Mouse (Mus musculus): ENCODE data around the gene Cacul1. TPM values are rescaled to one million over a fixed set of nuclear protein-coding genes. Genes with fewer than 3 reads are reported as not detected.

Gene Cacul1
- total RNA-seq (2014; rRNA removed) (28.1 and 38.2 TPM in 2 replicates), polyA plus RNA-seq (2012; rRNA removed) (12.1 and 12.2 TPM in 2 replicates)

DNA sequence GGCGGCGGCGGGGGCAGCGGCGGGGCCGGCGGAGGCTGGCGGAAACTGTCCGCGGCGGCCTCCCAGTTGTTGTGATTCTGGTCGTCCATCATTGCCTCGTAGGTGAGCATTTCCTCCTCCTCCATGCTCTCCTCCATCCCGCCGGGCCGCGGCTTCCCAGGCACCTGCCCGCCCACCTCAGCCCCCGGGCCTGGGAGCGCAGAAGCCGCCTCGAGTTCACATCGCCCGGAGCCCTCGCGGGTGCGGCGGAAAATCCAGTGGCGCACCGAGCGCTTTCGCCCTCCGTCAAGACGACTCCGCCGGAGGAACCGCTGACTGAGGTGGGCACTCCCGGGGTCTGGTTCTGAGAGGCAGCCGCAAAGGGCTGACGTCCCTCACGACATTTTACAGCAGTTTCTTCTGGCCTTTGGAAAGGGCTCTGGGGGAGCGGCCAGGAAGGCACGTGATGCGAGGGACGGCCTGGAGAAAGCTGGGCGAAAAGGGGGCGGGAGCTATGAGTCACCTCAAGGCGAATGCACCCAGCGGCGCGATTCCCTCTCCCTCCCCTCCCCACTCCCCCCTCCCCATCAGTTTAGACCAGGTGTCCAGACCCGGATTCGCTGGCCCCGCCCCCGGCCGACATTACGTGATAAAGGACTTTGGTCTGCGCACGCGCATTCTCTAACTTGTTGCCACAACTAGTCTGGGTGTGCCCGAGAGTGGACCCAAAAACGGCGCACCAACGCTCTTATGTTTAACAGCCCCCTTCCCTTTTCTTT is at the start of gene Cacul1:
Gene Cacul1 (minus strand): TSS at position 444 of the 758 bp plus-strand sequence.
- under 1% methylated on average over 64 of the region's 64 CpGs for WGBS
- Histone ChIP-seq H3K4me1 (ENCODE audit: control insufficient read depth, insufficient read depth, low read length) (peaks cover 22% of the 10 kb centered on the region), H3K9ac (ENCODE audit: low read depth, low read length) (peak within 1 kb of the TSS; percentile 92), H3K79me2 (ENCODE audit: control insufficient read depth, insufficient read depth, low read length) (peaks cover 16% of the 10 kb centered on the region), H3K36me3 (ENCODE audit: control insufficient read depth, insufficient read depth, low read length) (no peaks in the 10 kb centered on the region; the same call in 1 of the 2 replicates), H3K27ac (replicated peaks; ENCODE audit: insufficient read depth, low read depth, low read length) (peak within 1 kb of the TSS; percentile 100), H3K4me3 (ENCODE audit: insufficient read depth, low read depth, low read length) (peak within 1 kb of the TSS; percentile 81), H3K27me3 (ENCODE audit: control insufficient read depth, insufficient read depth, low read length) (no peaks in the 10 kb centered on the region)
- peak; percentile 96 for DNase-seq (ENCODE audit: extremely low read depth, low read depth, low spot score)
- TF ChIP-seq CTCF (IDR thresholded peaks at IDR 0.05; ENCODE audit: low read depth, low read length) = no peak
- TF ChIP-seq POLR2A (IDR thresholded peaks at IDR 0.05; ENCODE audit: extremely low read depth, insufficient read depth, low read length) = peak; percentile 84; the same call in 1 of the 2 replicates

- no peak overlapping the region for H3K27ac ChIP-seq (replicated peaks; ENCODE audit: insufficient read depth, low read depth, low read length)
- 60% methylated on average over 4 of the region's 4 CpGs for WGBS
- no peaks in the 10 kb centered on the region for H3K79me2 ChIP-seq (ENCODE audit: control insufficient read depth, insufficient read depth, low read length)
- TF ChIP-seq CTCF (IDR thresholded peaks at IDR 0.05; ENCODE audit: low read depth, low read length) = no peak
- no peak for TF ChIP-seq POLR2A (IDR thresholded peaks at IDR 0.05; ENCODE audit: extremely low read depth, insufficient read depth, low read length)
- H3K4me3 ChIP-seq (ENCODE audit: insufficient read depth, low read depth, low read length) = no peak overlapping the region
- no peak overlapping the region for H3K9ac ChIP-seq (ENCODE audit: low read depth, low read length)
- no peaks in the 10 kb centered on the region for H3K4me1 ChIP-seq (ENCODE audit: control insufficient read depth, insufficient read depth, low read length)
- H3K36me3 ChIP-seq (ENCODE audit: control insufficient read depth, insufficient read depth, low read length) = no peaks in the 10 kb centered on the region
- no peak for DNase-seq (ENCODE audit: extremely low read depth, low read depth, low spot score)
- no peaks in the 10 kb centered on the region for H3K27me3 ChIP-seq (ENCODE audit: control insufficient read depth, insufficient read depth, low read length)
Measured at GRCm38 (mm10) chr19:60619420-60619819, 38.6 kb upstream of the Cacul1 start.

DNA sequence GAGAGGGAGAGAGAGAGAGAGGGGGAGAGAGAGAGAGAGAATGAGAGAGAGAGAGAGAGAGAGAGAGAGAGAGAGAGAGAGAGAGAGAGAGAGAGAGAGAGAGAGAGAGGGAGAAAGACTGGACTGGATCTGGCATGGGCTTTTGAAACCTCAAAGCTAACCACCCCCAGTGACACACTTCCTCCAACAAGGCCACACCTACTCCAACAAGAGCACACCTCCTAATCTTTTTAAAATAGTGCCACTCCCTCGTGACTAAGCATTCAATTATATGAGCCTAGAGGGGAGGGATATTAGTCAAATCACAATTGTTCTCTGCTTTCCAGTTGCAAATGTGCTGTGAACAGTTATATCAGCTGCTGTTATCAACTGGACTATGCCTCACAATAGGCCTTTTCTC is 36.2 kb upstream of the Cacul1 start:
- WGBS = 58% methylated on average over 1 of the region's 1 CpGs
- H3K27me3 ChIP-seq (ENCODE audit: control insufficient read depth, insufficient read depth, low read length) = no peaks in the 10 kb centered on the region
- H3K4me1 ChIP-seq (ENCODE audit: control insufficient read depth, insufficient read depth, low read length) = no peaks in the 10 kb centered on the region
- no peak overlapping the region for H3K4me3 ChIP-seq (ENCODE audit: insufficient read depth, low read depth, low read length)
- H3K79me2 ChIP-seq (ENCODE audit: control insufficient read depth, insufficient read depth, low read length) = no peaks in the 10 kb centered on the region
- DNase-seq (ENCODE audit: extremely low read depth, low read depth, low spot score) = no peak
- no peak overlapping the region for H3K27ac ChIP-seq (replicated peaks; ENCODE audit: insufficient read depth, low read depth, low read length)
- no peak overlapping the region for H3K9ac ChIP-seq (ENCODE audit: low read depth, low read length)
- no peaks in the 10 kb centered on the region for H3K36me3 ChIP-seq (ENCODE audit: control insufficient read depth, insufficient read depth, low read length)
- no peak for TF ChIP-seq POLR2A (IDR thresholded peaks at IDR 0.05; ENCODE audit: extremely low read depth, insufficient read depth, low read length)

- H3K4me3 ChIP-seq (ENCODE audit: insufficient read depth, low read depth, low read length) = no peak overlapping the region
- no peak overlapping the region for H3K9ac ChIP-seq (ENCODE audit: low read depth, low read length)
- H3K79me2 ChIP-seq (ENCODE audit: control insufficient read depth, insufficient read depth, low read length) = no peaks in the 10 kb centered on the region
- H3K27me3 ChIP-seq (ENCODE audit: control insufficient read depth, insufficient read depth, low read length) = no peaks in the 10 kb centered on the region
- no peaks in the 10 kb centered on the region for H3K4me1 ChIP-seq (ENCODE audit: control insufficient read depth, insufficient read depth, low read length)
- TF ChIP-seq CTCF (IDR thresholded peaks at IDR 0.05; ENCODE audit: low read depth, low read length) (no peak), POLR2A (IDR thresholded peaks at IDR 0.05; ENCODE audit: extremely low read depth, insufficient read depth, low read length) (no peak)
- 63% methylated on average over 5 of the region's 5 CpGs for WGBS
- no peak for DNase-seq (ENCODE audit: extremely low read depth, low read depth, low spot score)
- H3K36me3 ChIP-seq (ENCODE audit: control insufficient read depth, insufficient read depth, low read length) = no peaks in the 10 kb centered on the region
- H3K27ac ChIP-seq (replicated peaks; ENCODE audit: insufficient read depth, low read depth, low read length) = no peak overlapping the region
Measured at GRCm38 (mm10) chr19:60615470-60616200, 34.8 kb upstream of the Cacul1 start.

GRCm38 (mm10) chr19:60611525-60612215 is 30.8 kb upstream of the Cacul1 start:
- Histone ChIP-seq H3K4me1 (ENCODE audit: control insufficient read depth, insufficient read depth, low read length) (no peaks in the 10 kb centered on the region), H3K79me2 (ENCODE audit: control insufficient read depth, insufficient read depth, low read length) (no peaks in the 10 kb centered on the region), H3K9ac (ENCODE audit: low read depth, low read length) (no peak overlapping the region), H3K4me3 (ENCODE audit: insufficient read depth, low read depth, low read length) (no peak overlapping the region), H3K27ac (replicated peaks; ENCODE audit: insufficient read depth, low read depth, low read length) (no peak overlapping the region), H3K36me3 (ENCODE audit: control insufficient read depth, insufficient read depth, low read length) (no peaks in the 10 kb centered on the region), H3K27me3 (ENCODE audit: control insufficient read depth, insufficient read depth, low read length) (no peaks in the 10 kb centered on the region)
- DNase-seq (ENCODE audit: extremely low read depth, low read depth, low spot score) = no peak
- TF ChIP-seq POLR2A (IDR thresholded peaks at IDR 0.05; ENCODE audit: extremely low read depth, insufficient read depth, low read length) = no peak
- TF ChIP-seq CTCF (IDR thresholded peaks at IDR 0.05; ENCODE audit: low read depth, low read length) = peak; percentile 77
- WGBS = 42% methylated on average over 12 of the region's 12 CpGs

Measured in liver, adult 2 months (tissue).